Mouse (Mus musculus): ENCODE data around the gene Olfr583.

Olfr583 gene

DNA sequence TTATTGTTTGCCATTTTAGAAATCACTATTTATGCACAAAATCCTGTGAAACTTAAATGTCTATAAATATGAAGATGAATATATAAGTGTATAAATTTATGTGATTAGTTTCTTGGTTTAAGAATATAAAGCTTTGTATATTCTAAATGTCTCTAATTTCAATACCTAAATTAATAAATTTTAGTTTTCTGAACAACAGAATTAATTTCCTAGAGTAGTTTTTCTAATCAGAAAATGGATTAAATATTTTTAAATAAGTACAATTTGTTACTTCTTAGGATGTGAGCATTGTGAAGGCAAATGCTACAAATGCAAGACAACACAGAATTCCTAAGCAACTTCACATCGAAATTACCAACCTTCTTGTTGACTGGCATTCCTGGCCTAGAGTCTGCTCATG lies at the start of gene Olfr583:
TSS of gene Olfr583 (plus strand) at position 301 of the 400 bp plus-strand sequence.
- DNase-seq, result no peak

DNA sequence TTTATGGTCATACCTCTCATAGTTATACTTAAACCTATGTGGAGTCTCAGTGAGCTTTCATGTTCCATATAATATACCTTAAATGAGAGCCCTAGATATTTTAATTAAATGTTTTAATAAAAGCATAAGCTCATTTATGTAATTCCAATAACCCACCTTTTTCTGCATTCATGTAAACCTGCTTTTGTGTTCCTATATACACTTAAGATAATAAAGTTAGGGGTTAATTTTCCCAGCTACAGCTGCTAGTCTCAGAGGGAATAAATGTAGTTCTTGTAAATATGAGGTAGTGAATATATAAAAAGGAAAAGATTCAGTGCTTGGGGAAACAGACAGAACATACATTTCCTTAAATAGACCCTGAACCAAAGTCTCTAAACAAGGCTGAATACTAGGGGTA lies 13.4 kb upstream of the Olfr583 start, which contains the start of gene Olfr582:
TSS of gene Olfr582 (plus strand) at position 301 of the 400 bp plus-strand sequence.
- DNase-seq, result no peak

DNA sequence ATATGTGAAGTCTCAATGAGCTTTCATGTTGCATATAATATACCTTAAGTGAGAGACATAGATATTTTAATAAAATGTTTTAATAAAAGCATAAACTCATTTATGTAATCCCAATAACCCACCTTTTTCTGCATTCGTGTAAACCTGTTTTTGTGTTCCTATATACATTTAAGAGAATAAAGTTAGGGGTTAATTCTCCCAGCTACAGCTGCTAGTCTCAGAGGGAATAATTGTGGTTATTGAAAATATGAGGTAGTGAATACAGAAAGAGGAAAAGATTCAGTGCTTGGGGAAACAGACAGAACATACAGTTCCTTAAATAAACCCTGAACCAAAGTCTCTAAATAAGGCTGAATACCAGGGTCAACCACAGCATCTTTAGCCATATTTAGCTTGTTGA lies 30.5 kb downstream of the Olfr583 start, which contains the start of gene Olfr584:
TSS of gene Olfr584 (plus strand) at position 301 of the 400 bp plus-strand sequence.
- no peak for DNase-seq

DNA sequence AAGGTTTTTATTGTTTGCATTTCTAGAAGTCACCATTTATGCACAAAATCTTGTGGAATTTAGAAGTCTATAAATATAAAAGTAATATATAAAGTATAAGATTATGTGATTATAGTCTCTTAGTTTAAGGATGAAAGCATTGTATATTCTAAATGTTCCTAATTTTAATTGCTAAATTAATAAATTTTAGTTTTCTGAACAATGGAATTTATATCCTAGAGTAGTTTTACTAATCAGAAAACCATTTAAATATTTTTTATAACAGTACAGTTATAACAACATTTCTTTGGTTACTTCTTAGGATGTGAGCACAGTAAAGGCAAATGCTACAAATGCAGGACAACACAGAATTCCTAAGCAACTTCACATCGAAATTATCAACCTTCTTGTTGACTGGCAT lies 46.3 kb downstream of the Olfr583 start, which contains the start of gene Olfr585:
TSS of gene Olfr585 (plus strand) at position 301 of the 400 bp plus-strand sequence.
- no peak for DNase-seq

Data from right cerebral cortex, adult 18-20 months (tissue).